Mouse (Mus musculus) liver, embryonic 14.5 days (tissue): ENCODE data around the gene Hist1h2bj. TPM values are rescaled to one million over a fixed set of nuclear protein-coding genes. Genes with fewer than 3 reads are reported as not detected.

Experiments used
- ATAC-seq: fragments of 200-750 bp; cut with Nextera tagmentation; 2 replicates; pipeline ENCODE4 v1.8.0; 2017; ENCODE audit warnings: moderate number of reproducible peaks, mild to moderate bottlenecking, moderate library complexity; ENCODE audit not compliant: insufficient read depth
- DNase-seq, 3 experiments: peaks; one replicate each; pipeline ENCODE4 v3.0.0-alpha.2; 2012 to 2013; ENCODE audit warnings: low read depth in 3 of 3, low spot score in 3 of 3
- H3K27ac ChIP-seq: fragments of 300-500 bp; sonication (generic); 2 replicates; pipeline ENCODE4 v1.5.1; 2014; ENCODE audit warnings: moderate library complexity, mild to moderate bottlenecking, control low read depth, inconsistent platforms
- H3K27me3 ChIP-seq: fragments of 300-500 bp; sonication (generic); 2 replicates; pipeline ENCODE4 v1.6.1; 2014; ENCODE audit warnings: mild to moderate bottlenecking, low read length, moderate library complexity; ENCODE audit not compliant: control insufficient read depth, insufficient read depth
- H3K36me3 ChIP-seq: fragments of 300-500 bp; sonication (generic); replicated peaks from 2 replicates; pipeline ENCODE4 v1.6.1; 2014; ENCODE audit warnings: low read depth; ENCODE audit not compliant: control insufficient read depth, insufficient read depth
- H3K4me1 ChIP-seq, 2 experiments: fragments of 200-500 bp in 1 of 2; fragments of 300-500 bp in 1 of 2; sonication (generic) in 1 of 2; replicated peaks; 2 replicates each; pipeline ENCODE4 v1.6.1; 2012 to 2014; ENCODE audit warnings: antibody characterized with exemption in 1 of 2, inconsistent platforms in 1 of 2, low read length in 1 of 2; ENCODE audit not compliant: control insufficient read depth in 2 of 2, insufficient read depth in 2 of 2
- H3K4me2 ChIP-seq: fragments of 300-500 bp; sonication (generic); 2 replicates; pipeline ENCODE4 v1.6.1; 2014; ENCODE audit warnings: low read depth, mild to moderate bottlenecking, control low read depth, moderate library complexity
- H3K4me3 ChIP-seq, 2 experiments: fragments of 200-500 bp in 1 of 2; fragments of 300-500 bp in 1 of 2; sonication (generic) in 1 of 2; 2 replicates each; pipeline ENCODE4 v1.5.1; 2012 to 2014; ENCODE audit warnings: low read depth in 2 of 2, low read length in 2 of 2, mild to moderate bottlenecking in 2 of 2, control low read depth in 1 of 2, inconsistent platforms in 1 of 2, moderate library complexity in 1 of 2; ENCODE audit not compliant: insufficient read depth in 1 of 2
- H3K9ac ChIP-seq: fragments of 300-500 bp; sonication (generic); replicated peaks from 2 replicates; pipeline ENCODE4 v1.6.1; 2014; ENCODE audit warnings: mild to moderate bottlenecking, control low read depth, moderate library complexity
- H3K9me3 ChIP-seq: fragments of 300-500 bp; sonication (generic); 2 replicates; pipeline ENCODE4 v1.6.1; 2016; ENCODE audit warnings: low read length, mixed read lengths; ENCODE audit not compliant: control insufficient read depth
- CTCF ChIP-seq: IDR thresholded peaks from 2 replicates; pipeline ENCODE4 v1.5.1; 2016; ENCODE audit warnings: antibody characterized with exemption, low read depth, control low read depth
- EP300 ChIP-seq: IDR thresholded peaks from 2 replicates; pipeline ENCODE4 v1.6.1; 2016; ENCODE audit warnings: antibody characterized with exemption, low read depth
- WGBS: fragments of 180-500 bp; shearing (Covaris S2); extraction: QIAGEN DNeasy Blood & Tissue Kit; methylation state at CpG from one replicate; pipeline ENCODE4 v1.1.7; 2014; ENCODE audit not compliant: insufficient replicate concordance; 5-methylcytosine and 5-hydroxymethylcytosine counted together
- polyA plus RNA-seq, 2 experiments: library from polyadenylated mRNA; depleted of rRNA in 1 of 2; stranded (reverse) in 1 of 2; unstranded in 1 of 2; fragments of >200 nt; fragmentation: Nextera tagmentation in 1 of 2; extraction: Ambion mirVana in 1 of 2; gene quantifications; 2 replicates each; pipeline versions ENCODE4 v1.2.1 to v1.2.3; 2012 to 2014

Hist1h2bj gene
- polyA plus RNA-seq, 2 experiments: 12.4 to 21.4 TPM

DNA sequence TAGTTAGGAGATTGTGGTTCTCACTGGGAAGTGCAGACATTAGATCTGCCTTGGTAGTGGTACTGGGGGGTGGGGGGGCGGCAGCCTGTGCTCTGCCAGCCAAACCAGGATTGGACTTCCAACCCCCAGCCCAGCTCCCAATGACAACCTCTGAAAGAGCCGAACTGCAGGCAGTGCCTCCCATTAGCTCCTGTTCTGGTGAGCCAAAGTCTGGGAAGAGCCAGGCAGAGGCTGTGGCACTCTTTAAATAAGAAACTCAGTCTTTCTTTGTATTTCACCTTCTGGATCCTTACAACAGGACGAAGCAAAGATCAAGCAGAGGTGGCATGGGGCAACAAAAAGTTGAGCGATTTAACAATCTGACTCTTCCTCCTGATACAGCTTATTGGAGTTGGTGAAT is 43.9 kb upstream of the Hist1h2bj start:
- Histone ChIP-seq H3K4me2 (no peak overlapping the region), H3K4me3 (no peak overlapping the region), H3K36me3 (no peaks in the 10 kb centered on the region), H3K4me1 (peaks cover 0 to 27% of the 10 kb centered on the region in 2 experiments; a peak in 3 of 4 replicates), H3K9ac (no peak overlapping the region), H3K27me3 (peaks cover 78% of the 10 kb centered on the region), H3K9me3 (no peaks in the 10 kb centered on the region), H3K27ac (no peak overlapping the region)
- ATAC-seq (no peak), DNase-seq (no peak)
- TF ChIP-seq EP300: no peak
- no peak for TF ChIP-seq CTCF
- WGBS: 49% methylated on average over 4 of the region's 4 CpGs

DNA sequence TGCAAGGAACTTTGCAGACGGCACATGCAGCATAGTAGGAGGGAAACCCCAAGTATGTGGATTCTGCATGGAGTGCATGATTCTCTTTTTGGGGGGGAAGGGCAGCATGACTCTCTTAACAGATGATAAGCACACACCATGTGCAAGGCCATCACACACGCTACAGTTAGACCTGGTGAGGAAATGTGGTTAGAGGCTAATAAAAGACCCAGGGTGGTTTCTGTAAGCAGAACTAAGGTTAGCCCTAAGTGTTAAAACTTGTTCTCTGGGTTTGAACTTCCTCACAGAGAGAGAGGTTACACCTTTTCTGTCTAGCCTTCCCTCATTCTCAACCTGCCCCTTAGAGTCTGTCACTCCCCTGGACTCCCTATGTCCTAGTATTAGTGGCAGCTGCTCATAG is 41.7 kb upstream of the Hist1h2bj start:
- Histone ChIP-seq H3K27me3 (peaks cover 88% of the 10 kb centered on the region), H3K4me3 (no peak overlapping the region), H3K4me1 (peaks cover 0 to 19% of the 10 kb centered on the region in 2 experiments; a peak in 3 of 4 replicates), H3K4me2 (0 out of 2 replicates have a peak overlapping the region, but pooled peaks have one; percentile 15), H3K36me3 (no peaks in the 10 kb centered on the region), H3K9ac (no peak overlapping the region), H3K9me3 (no peaks in the 10 kb centered on the region), H3K27ac (no peak overlapping the region)
- TF ChIP-seq EP300 (no peak), CTCF (no peak)
- DNase-seq (no peak), ATAC-seq (no peak)
- 21% methylated on average over 2 of the region's 2 CpGs for WGBS

DNA sequence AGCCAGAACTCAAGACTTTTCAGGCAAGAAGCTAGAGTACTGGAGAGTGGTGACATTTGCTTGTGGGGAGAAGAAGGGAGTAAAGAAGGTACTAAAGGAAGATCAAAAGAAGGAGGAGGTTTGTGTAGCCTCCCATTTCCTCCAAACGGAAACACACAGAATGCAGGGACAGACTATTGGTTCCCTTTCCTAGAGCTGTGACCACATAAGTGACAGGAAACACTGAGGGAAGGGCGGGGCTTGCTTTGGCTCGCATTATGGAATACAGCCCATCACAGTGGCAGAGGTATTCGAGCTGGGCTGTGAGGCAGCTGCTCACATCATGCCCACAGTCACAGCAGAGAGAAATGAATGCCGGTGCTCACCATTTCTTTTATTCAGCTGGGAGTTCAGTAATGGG is 41.2 kb upstream of the Hist1h2bj start:
- no peaks in the 10 kb centered on the region for H3K9me3 ChIP-seq
- H3K4me2 ChIP-seq: 0 out of 2 replicates have a peak overlapping the region, but pooled peaks have one; percentile 15

DNA sequence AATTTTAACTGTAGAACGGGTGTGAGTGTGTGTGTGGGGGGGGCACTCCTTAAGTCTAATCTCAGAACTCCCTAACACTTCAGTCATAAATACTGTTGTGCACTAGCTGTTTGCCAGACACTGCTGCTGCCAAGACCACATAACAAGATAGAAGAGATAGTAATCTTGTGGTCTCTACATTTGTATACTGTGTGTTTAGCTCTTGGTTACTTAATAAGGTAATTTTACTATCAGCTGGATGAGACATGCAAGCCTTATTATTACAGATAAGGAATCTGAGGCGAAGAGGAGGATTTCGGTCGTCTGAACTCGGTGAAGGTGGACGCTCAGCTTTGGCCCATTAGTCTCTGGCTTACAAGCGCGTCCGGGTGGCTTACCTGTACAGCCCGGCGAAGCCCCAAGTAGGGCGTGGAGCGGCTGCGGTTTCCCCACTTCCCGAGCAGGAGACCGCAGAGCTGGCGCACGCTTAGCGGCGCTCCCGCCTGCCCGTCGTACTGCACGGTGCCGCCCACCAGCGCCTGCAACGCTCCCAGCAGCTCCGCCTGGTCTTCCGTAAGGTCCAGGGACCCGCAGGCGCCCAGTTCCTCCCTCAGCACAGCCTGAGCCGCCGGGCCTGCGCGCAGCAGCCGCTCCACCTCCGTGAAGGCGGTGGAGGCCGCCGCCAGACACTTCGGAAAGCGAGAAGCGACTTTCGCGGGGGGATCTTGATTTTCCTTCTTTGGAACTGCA is 37.2 kb upstream of the Hist1h2bj start:
- peak; percentile 70; the same call in 1 of the 2 replicates for ATAC-seq
- Histone ChIP-seq H3K9ac (peak overlapping the region; percentile 35), H3K4me2 (peak overlapping the region; percentile 86), H3K4me1 (peaks cover 2 to 13% of the 10 kb centered on the region in 2 experiments; a peak in 3 of 4 replicates), H3K9me3 (no peaks in the 10 kb centered on the region), H3K36me3 (no peaks in the 10 kb centered on the region), H3K27ac (no peak overlapping the region), H3K27me3 (peaks cover 89% of the 10 kb centered on the region), H3K4me3 (peak overlapping the region; percentile 54 to 61)
- no peak for DNase-seq
- TF ChIP-seq CTCF (no peak), EP300 (no peak)
- WGBS: under 1% methylated on average over 45 of the region's 45 CpGs

More for the DNA sequence above, 41.2 kb upstream of the Hist1h2bj start:
- Histone ChIP-seq H3K36me3 (no peaks in the 10 kb centered on the region), H3K9ac (no peak overlapping the region), H3K27me3 (peaks cover 89% of the 10 kb centered on the region), H3K4me3 (no peak overlapping the region), H3K27ac (no peak overlapping the region), H3K4me1 (peaks cover 2 to 19% of the 10 kb centered on the region in 2 experiments; a peak in 3 of 4 replicates)
- DNase-seq: no peak
- WGBS: 5% methylated on average over 5 of the region's 5 CpGs
- no peak for ATAC-seq
- TF ChIP-seq EP300 (no peak), CTCF (no peak)

DNA sequence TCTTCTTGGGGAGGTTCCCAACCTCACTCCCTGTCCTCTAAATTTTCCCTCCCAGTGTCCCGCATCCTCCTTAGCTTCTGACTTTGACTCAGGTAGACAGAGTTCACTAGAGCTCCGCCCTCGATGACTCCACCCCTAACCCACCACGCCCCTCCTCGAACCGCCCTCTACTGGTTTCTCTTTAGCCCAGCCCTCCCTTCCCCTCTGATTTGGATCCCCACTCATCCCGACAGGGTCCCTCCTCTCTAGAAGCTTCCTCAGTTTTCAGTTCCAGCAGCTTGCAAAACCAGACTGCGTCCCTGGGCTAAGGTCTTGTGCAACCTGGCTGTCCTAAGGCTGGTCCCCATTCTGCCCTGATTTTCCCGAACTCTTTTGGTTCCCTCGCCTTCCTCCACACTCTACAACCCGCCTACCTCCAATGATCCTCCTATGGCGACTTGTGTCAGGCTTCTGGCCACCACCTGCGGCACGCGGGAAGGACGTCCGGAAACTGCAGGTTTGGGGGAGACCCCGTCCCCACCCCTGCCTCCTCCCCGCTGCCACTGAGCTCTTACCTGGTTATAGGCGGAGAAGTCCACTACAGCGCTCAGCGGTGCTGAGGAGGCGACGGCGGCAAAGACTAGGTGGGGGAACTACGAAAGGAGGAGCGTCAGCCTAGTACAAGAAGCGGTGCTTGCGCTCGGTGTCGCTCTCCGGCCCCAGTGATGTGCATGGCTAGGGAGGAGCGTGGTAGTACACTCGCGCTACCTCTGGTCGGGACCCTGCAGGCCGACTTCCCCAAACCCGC is 36.5 kb upstream of the Hist1h2bj start:
- under 1% methylated on average over 38 of the region's 38 CpGs for WGBS

More for the DNA sequence above, 36.5 kb upstream of the Hist1h2bj start:
- peak overlapping the region; percentile 54 to 61 for H3K4me3 ChIP-seq
- H3K4me1 ChIP-seq: peaks cover 2 to 10% of the 10 kb centered on the region in 2 experiments; a peak in 3 of 4 replicates
- H3K27ac ChIP-seq: no peak overlapping the region
- H3K9ac ChIP-seq: peak overlapping the region; percentile 35
- H3K27me3 ChIP-seq: peaks cover 88% of the 10 kb centered on the region
- H3K4me2 ChIP-seq: peak overlapping the region; percentile 86
- ATAC-seq: peak; percentile 82
- DNase-seq: no peak
- H3K36me3 ChIP-seq: no peaks in the 10 kb centered on the region
- TF ChIP-seq CTCF (0 out of 2 replicates have a peak, but pooled peaks have one; percentile 27), EP300 (no peak)
- H3K9me3 ChIP-seq: no peaks in the 10 kb centered on the region
